ENCODE assay signal across 8 mouse cellular contexts in the genomic region with DNA sequence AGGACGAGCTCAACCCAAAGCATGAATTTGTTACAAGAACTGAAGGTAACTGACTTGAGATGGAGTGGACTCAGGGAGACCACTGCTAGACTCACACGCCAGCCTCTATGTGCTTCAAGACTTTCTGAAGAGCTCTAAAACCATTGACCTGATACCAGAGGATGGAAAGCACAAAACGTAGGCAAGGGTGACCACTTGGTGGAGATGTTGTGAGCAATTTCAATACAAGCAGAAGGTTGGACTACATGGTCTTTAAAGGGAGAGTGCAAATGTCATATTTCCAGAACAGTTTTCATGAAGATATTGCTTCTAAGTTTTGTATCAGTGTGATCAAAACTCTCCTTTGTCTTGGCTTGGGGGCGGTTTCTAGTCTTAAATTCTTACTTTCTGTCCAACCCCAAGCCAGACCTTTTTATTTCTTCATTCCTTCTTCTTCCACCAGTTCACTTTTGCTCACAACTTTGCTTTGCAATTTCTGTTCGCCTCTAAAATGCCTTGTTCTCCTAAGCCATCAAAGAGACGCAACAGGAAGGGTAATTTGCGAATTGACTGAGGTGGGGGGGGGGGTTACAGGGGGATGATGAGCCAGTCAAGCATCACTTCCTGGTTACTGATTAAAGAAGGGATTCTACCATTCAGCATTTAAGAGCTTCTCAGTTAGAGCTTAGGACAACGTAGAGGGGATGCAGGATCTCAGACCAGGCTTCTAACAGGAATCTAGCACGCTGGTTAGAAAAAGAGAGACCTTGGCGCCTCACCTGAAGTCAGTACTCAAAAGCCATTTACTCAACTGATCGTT. TPM values are rescaled to one million over a fixed set of nuclear protein-coding genes. Genes with fewer than 3 reads are reported as not detected.
A peak's percentile ranks its signal among the peaks of the same experiment; 100 is the strongest.
DNase-seq lines count a peak whose midpoint lies in the region; ATAC-seq lines count a peak whose summit lies in the region.

No protein-coding gene starts in this region.

- peak overlapping the region; percentile 59 for H3K4me2 ChIP-seq in heart, embryonic 15.5 days

- peak overlapping the region; percentile 37 for H3K4me3 ChIP-seq in heart, embryonic 15.5 days
- peak overlapping the region; percentile 26; the same call in 1 of the 2 replicates for H3K4me3 ChIP-seq in limb, embryonic 10.5 days

- H3K4me1 ChIP-seq in heart, embryonic 15.5 days (replicated peaks) = peaks cover 2% of the 10 kb centered on the region; the same call in 1 of the 2 replicates
- peaks cover 24% of the 10 kb centered on the region for H3K4me1 ChIP-seq in limb, embryonic 10.5 days

- H3K9me3 ChIP-seq in heart, embryonic 15.5 days (replicated peaks) = no peaks in the 10 kb centered on the region
- no peaks in the 10 kb centered on the region for H3K9me3 ChIP-seq in limb, embryonic 10.5 days (replicated peaks)

- no peak for ATAC-seq in cerebellum, adult (ENCODE audit: insufficient number of reproducible peaks, low FRiP score, low TSS enrichment)
- ATAC-seq in heart, embryonic 15.5 days (replicated peaks; ENCODE audit: insufficient number of reproducible peaks, insufficient read depth, low FRiP score, low read depth) = no peak
- no peak for ATAC-seq in frontal cortex, adult (ENCODE audit: low TSS enrichment)

- H3K36me3 ChIP-seq in heart, embryonic 15.5 days = no peaks in the 10 kb centered on the region
- H3K36me3 ChIP-seq in limb, embryonic 10.5 days = no peaks in the 10 kb centered on the region

- H3K27me3 ChIP-seq in heart, embryonic 15.5 days = no peaks in the 10 kb centered on the region
- H3K27me3 ChIP-seq in limb, embryonic 10.5 days (ENCODE audit: low read depth, poor library complexity, severe bottlenecking) = peaks cover 34% of the 10 kb centered on the region

- WGBS in heart, embryonic 15.5 days = 31% methylated on average over 11 of the region's 11 CpGs
- 39% methylated on average over 11 of the region's 11 CpGs for WGBS in limb, embryonic 10.5 days

- no peak overlapping the region for H3K9ac ChIP-seq in heart, embryonic 15.5 days

- H3K27ac ChIP-seq in heart, embryonic 15.5 days = peak overlapping the region; percentile 56
- peak overlapping the region; percentile 75 for H3K27ac ChIP-seq in limb, embryonic 10.5 days

- DNase-seq in cerebellum, postnatal 14 days = peak; percentile 16 to 22
- DNase-seq in adipocyte (ENCODE audit: low spot score) = peak; percentile 68
- DNase-seq in limb, embryonic 10.5 days (ENCODE audit: low spot score) = no peak
- peak; percentile 44 for DNase-seq in naive thymus-derived CD4-positive, alpha-beta T cell, adult 2 months (ENCODE audit: low read depth)
- no peak for DNase-seq in ovary, postnatal 10 days (ENCODE audit: low spot score)

RNA-seq across cellular contexts. Expression of gene Mid1ip1, which starts 0.8 kb away (rescaled TPM):
- polyA plus RNA-seq in heart, embryonic 15.5 days (2015; fragmentation: Nextera tagmentation; extraction: Ambion mirVana) = 25.9 and 34.3 TPM in 2 replicates
- polyA plus RNA-seq in limb, embryonic 10.5 days (2016; fragmentation: Nextera tagmentation; extraction: Ambion mirVana) = 21.9 and 26.1 TPM in 2 replicates

Comparison
In these comparisons a context has a peak if more than half of its experiments do, and no peak if none do; other contexts are left out.
1. DNase-seq: peak in cerebellum, postnatal 14 days (2 of 2), adipocyte (single experiment) and naive thymus-derived CD4-positive, alpha-beta T cell, adult 2 months (single experiment); none in limb, embryonic 10.5 days (single experiment) and ovary, postnatal 10 days (single experiment).